Mouse (Mus musculus): ENCODE data around the gene Vps11. TPM values are rescaled to one million over a fixed set of nuclear protein-coding genes. Genes with fewer than 3 reads are reported as not detected.
"Not testable (repeated sequence)": the region's sequence is repeated elsewhere in the genome, so short reads cannot be mapped to it uniquely, and the experiment has no call there.

The Vps11 gene
- total RNA-seq (2014; rRNA removed; ENCODE audit: low replicate concordance) (25.0 and 27.8 TPM in 2 replicates), polyA plus RNA-seq (2015; fragmentation: Nextera tagmentation; extraction: Ambion mirVana) (17.7 TPM in 2 replicates)

DNA sequence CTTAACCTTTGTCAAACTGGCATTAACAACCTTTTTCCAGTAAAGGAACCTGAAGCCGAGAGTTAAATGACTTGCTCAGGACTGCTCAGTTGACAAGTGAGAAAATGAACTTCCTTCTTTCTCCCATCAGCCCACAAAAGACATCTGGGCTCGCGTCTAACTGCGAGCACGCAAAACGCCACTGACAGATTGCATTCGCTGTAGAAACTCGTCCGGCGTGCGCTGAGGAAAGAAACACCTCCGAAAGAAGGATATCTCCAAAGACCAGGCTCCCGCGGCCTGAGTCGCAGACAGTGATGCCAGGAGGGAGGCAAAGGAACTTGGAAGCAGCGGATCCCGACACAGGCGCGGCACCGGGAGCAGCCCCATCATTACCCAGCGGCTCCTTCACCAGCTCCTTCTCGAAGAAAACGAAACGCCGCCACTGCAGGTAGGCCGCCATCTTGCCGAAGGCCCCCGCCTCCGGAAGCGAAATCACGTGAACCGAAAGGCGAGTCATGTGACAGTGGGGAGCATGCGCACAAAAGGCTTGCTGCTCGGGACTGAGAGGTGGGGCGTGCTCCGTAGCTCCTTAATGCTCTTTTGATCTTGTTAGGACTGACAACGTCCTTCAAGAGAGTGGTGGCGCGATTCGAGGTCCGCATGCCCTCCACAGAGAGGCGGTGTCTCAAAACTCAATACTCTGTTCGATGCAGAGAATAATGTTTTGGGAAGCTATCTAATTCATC, at the start of gene Vps11:
Vps11 (minus strand) TSS at position 481 of the 728 bp plus-strand sequence.
- Histone ChIP-seq H3K9me3 (replicated peaks; ENCODE audit: control insufficient read depth, low read length) (no peaks in the 10 kb centered on the region), H3K9ac (replicated peaks; ENCODE audit: low read depth, low read length) (peak within 1 kb of the TSS; percentile 73), H3K36me3 (replicated peaks; ENCODE audit: control insufficient read depth, insufficient read depth, low read length) (peaks cover 27% of the 10 kb centered on the region), H3K4me2 (ENCODE audit: low read depth, low read length) (peak within 1 kb of the TSS; percentile 79), H3K4me3 (ENCODE audit: low read depth, low read length) (peak within 1 kb of the TSS; percentile 85), H3K4me1 (ENCODE audit: control insufficient read depth, insufficient read depth) (no peaks in the 10 kb centered on the region), H3K27ac (ENCODE audit: low read depth) (peak within 1 kb of the TSS; percentile 84), H3K27me3 (ENCODE audit: control insufficient read depth, insufficient read depth, low read length) (no peaks in the 10 kb centered on the region)
- peak; percentile 95 for ATAC-seq (ENCODE audit: insufficient read depth, low read depth)
- TF ChIP-seq EP300 (IDR thresholded peaks at IDR 0.05; ENCODE audit: low read depth) (peak; percentile 74; the same call in 1 of the 2 replicates), CTCF (IDR thresholded peaks at IDR 0.05; ENCODE audit: low read depth) (peak; percentile 9; the same call in 1 of the 2 replicates)
- WGBS: under 1% methylated on average over 44 of the region's 44 CpGs
- DNase-seq (ENCODE audit: low spot score): peak; percentile 97

GRCm38 (mm10) chr9:44410647-44411336, 49.3 kb upstream of the Vps11 start:
- DNase-seq (ENCODE audit: low spot score): no peak
- WGBS: 82% methylated on average over 2 of the region's 2 CpGs

DNA sequence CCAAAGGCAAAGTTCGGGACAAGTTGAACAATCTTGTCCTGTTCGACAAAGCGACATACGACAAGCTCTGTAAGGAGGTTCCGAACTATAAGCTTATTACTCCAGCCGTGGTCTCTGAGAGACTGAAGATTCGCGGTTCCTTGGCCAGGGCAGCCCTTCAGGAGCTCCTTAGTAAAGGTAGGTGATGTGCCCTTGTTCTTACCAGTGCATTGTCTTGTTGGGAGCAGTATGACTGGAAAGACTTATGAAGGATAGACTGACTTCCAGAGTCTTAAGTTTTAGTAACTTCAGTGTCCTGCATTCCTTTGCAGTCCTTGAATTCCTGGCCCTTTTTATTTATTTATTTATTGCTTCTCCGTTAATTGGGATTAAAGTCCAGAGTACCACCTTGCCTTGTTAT, 47.2 kb upstream of the Vps11 start:
- WGBS: 75% methylated on average over 9 of the region's 9 CpGs
- Histone ChIP-seq H3K4me1 (ENCODE audit: control insufficient read depth, insufficient read depth) (peaks cover 18% of the 10 kb centered on the region), H3K4me3 (ENCODE audit: low read depth, low read length) (peak overlapping the region; percentile 77), H3K36me3 (replicated peaks; ENCODE audit: control insufficient read depth, insufficient read depth, low read length) (peaks cover 58% of the 10 kb centered on the region), H3K4me2 (ENCODE audit: low read depth, low read length) (peak overlapping the region; percentile 75)
- H3K27me3 ChIP-seq (ENCODE audit: control insufficient read depth, insufficient read depth, low read length); DNase-seq (ENCODE audit: low spot score); H3K9ac ChIP-seq (replicated peaks; ENCODE audit: low read depth, low read length); ATAC-seq (ENCODE audit: insufficient read depth, low read depth); H3K27ac ChIP-seq (ENCODE audit: low read depth); H3K9me3 ChIP-seq (replicated peaks; ENCODE audit: control insufficient read depth, low read length): not testable (repeated sequence)

More at GRCm38 (mm10) chr9:44410647-44411336, 49.3 kb upstream of the Vps11 start:
- Histone ChIP-seq H3K27ac (ENCODE audit: low read depth) (no peak overlapping the region), H3K4me1 (ENCODE audit: control insufficient read depth, insufficient read depth) (peaks cover 18% of the 10 kb centered on the region), H3K9me3 (replicated peaks; ENCODE audit: control insufficient read depth, low read length) (no peaks in the 10 kb centered on the region), H3K9ac (replicated peaks; ENCODE audit: low read depth, low read length) (no peak overlapping the region), H3K27me3 (ENCODE audit: control insufficient read depth, insufficient read depth, low read length) (no peaks in the 10 kb centered on the region), H3K4me3 (ENCODE audit: low read depth, low read length) (no peak overlapping the region), H3K36me3 (replicated peaks; ENCODE audit: control insufficient read depth, insufficient read depth, low read length) (peaks cover 53% of the 10 kb centered on the region), H3K4me2 (ENCODE audit: low read depth, low read length) (no peak overlapping the region)
- no peak for ATAC-seq (ENCODE audit: insufficient read depth, low read depth)
- no peak for TF ChIP-seq CTCF (IDR thresholded peaks at IDR 0.05; ENCODE audit: low read depth)
- no peak for TF ChIP-seq EP300 (IDR thresholded peaks at IDR 0.05; ENCODE audit: low read depth)

DNA sequence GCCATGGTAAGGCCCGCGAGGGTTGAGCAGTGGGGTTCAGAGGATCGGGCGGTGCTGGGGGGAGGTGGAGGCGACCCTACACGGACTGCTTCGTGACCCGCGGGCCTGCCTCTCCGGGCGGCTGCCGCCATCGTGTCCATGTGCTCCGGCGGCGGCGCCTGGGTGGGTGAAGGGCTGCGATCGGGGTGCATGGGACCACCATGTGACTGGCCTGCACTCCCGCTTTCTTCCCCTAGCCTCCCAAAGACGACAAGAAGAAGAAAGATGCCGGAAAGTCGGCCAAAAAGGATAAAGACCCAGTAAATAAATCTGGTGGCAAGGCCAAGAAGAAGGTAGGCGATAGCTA, 46.3 kb upstream of the Vps11 start:
- Histone ChIP-seq H3K4me2 (ENCODE audit: low read depth, low read length) (peak overlapping the region; percentile 75), H3K36me3 (replicated peaks; ENCODE audit: control insufficient read depth, insufficient read depth, low read length) (peaks cover 58% of the 10 kb centered on the region), H3K4me3 (ENCODE audit: low read depth, low read length) (peak overlapping the region; percentile 77), H3K27ac (ENCODE audit: low read depth) (peak overlapping the region; percentile 86), H3K9me3 (replicated peaks; ENCODE audit: control insufficient read depth, low read length) (no peaks in the 10 kb centered on the region), H3K9ac (replicated peaks; ENCODE audit: low read depth, low read length) (peak overlapping the region; percentile 73), H3K27me3 (ENCODE audit: control insufficient read depth, insufficient read depth, low read length) (no peaks in the 10 kb centered on the region), H3K4me1 (ENCODE audit: control insufficient read depth, insufficient read depth) (peaks cover 18% of the 10 kb centered on the region)
- no peak for TF ChIP-seq CTCF (IDR thresholded peaks at IDR 0.05; ENCODE audit: low read depth)
- TF ChIP-seq EP300 (IDR thresholded peaks at IDR 0.05; ENCODE audit: low read depth): 0 out of 2 replicates have a peak, but pooled peaks have one; percentile 1
- DNase-seq (ENCODE audit: low spot score) (no peak), ATAC-seq (ENCODE audit: insufficient read depth, low read depth) (peak; percentile 33; the same call in 1 of the 2 replicates)
- under 1% methylated on average over 24 of the region's 24 CpGs for WGBS

GRCm38 (mm10) chr9:44406906-44407751, 45.7 kb upstream of the Vps11 start, which contains the start of the genes Rps25 and Trappc4:
Rps25 (plus strand) TSS chr9:44407139.
Trappc4 (minus strand) TSS chr9:44407600.
- TF ChIP-seq CTCF (IDR thresholded peaks at IDR 0.05; ENCODE audit: low read depth) (no peak), EP300 (IDR thresholded peaks at IDR 0.05; ENCODE audit: low read depth) (no peak)
- Histone ChIP-seq H3K4me3 (ENCODE audit: low read depth, low read length) (peak within 1 kb of the TSS; percentile 77), H3K4me1 (ENCODE audit: control insufficient read depth, insufficient read depth) (peaks cover 18% of the 10 kb centered on the region), H3K4me2 (ENCODE audit: low read depth, low read length) (peak within 1 kb of the TSS; percentile 75), H3K36me3 (replicated peaks; ENCODE audit: control insufficient read depth, insufficient read depth, low read length) (peaks cover 58% of the 10 kb centered on the region), H3K9ac (replicated peaks; ENCODE audit: low read depth, low read length) (peak within 1 kb of the TSS; percentile 73), H3K27me3 (ENCODE audit: control insufficient read depth, insufficient read depth, low read length) (no peaks in the 10 kb centered on the region), H3K27ac (ENCODE audit: low read depth) (peak within 1 kb of the TSS; percentile 86), H3K9me3 (replicated peaks; ENCODE audit: control insufficient read depth, low read length) (no peaks in the 10 kb centered on the region)
- ATAC-seq (ENCODE audit: insufficient read depth, low read depth) (peak; percentile 96), DNase-seq (ENCODE audit: low spot score) (peak; percentile 95)
- WGBS: 1% methylated on average over 51 of the region's 51 CpGs

Measured in heart, postnatal 0 days (tissue).